Mouse (Mus musculus) G1E (cell line): ENCODE results near the gene Spcs3.

ENCODE experiments used
- CTCF ChIP-seq: IDR thresholded peaks from 2 replicates; pipeline ENCODE4 v1.5.1; 2012; ENCODE audit warnings: low read depth, low read length, inconsistent platforms, mixed read lengths
- GATA1 ChIP-seq: IDR thresholded peaks from 2 replicates; pipeline ENCODE4 v1.6.1; 2012; ENCODE audit warnings: borderline replicate concordance, low read length, inconsistent platforms, mixed read lengths
- POLR2AphosphoS5 ChIP-seq: IDR thresholded peaks from 2 replicates; pipeline ENCODE4 v1.6.1; 2012; ENCODE audit warnings: low read depth, low read length, inconsistent platforms; ENCODE audit not compliant: insufficient replicate concordance
- TAL1 ChIP-seq: conservative IDR thresholded peaks from 2 replicates; pipeline ENCODE4 v1.6.1; 2012; ENCODE audit warnings: low read depth, low read length, inconsistent platforms, mixed read lengths

- TF ChIP-seq GATA1 (no peak), CTCF (no peak), TAL1 (no peak), POLR2AphosphoS5 (no peak)
Measured at GRCm38 (mm10) chr8:54550026-54550574, 20.3 kb upstream of the Spcs3 start.
